Mouse (Mus musculus): ENCODE measurements around the gene Stx1b. TPM values are rescaled to one million over a fixed set of nuclear protein-coding genes. Genes with fewer than 3 reads are reported as not detected.

Gene Stx1b
- total and polyA plus RNA-seq, 2 experiments from 2014 or later: 83.6 to 83.9 TPM

DNA sequence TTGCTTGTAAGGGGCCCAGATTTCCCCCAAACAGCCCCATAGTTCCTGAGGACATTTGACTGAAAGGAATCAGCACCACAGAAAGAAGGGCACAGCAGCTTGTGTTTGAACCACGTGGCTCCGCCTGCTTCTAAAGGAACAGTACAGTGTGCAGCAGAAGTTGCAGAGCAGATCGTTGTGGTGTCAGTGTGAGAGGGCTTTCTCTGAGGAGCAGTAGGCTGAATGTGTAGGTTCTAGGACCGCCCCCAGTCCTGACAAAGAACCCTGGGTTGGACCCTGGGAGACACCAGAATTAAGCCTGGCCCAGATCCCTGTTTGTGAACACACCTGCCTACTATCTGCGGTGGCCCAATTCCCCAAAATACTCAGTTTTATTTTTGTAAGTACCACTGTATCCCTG lies 53.1 kb downstream of the Stx1b start:
- H3K9me3 ChIP-seq (ENCODE audit: low read length): no peaks in the 10 kb centered on the region
- no peak for TF ChIP-seq CTCF (IDR thresholded peaks at IDR 0.05)
- no peak overlapping the region for H3K4me3 ChIP-seq (ENCODE audit: low read depth, low read length)
- H3K4me1 ChIP-seq (ENCODE audit: insufficient read depth, low read length): no peaks in the 10 kb centered on the region; the same call in 1 of the 2 replicates
- no peak overlapping the region for H3K27ac ChIP-seq (ENCODE audit: low read depth, low read length)
- H3K4me2 ChIP-seq (ENCODE audit: low read depth, low read length, poor library complexity, severe bottlenecking): no peak overlapping the region
- no peak for DNase-seq (ENCODE audit: low spot score)
- WGBS: 71% methylated on average over 5 of the region's 5 CpGs
- H3K27me3 ChIP-seq (ENCODE audit: insufficient read depth, low read length): no peaks in the 10 kb centered on the region
- ATAC-seq (ENCODE audit: low FRiP score): no peak
- peaks cover 20% of the 10 kb centered on the region for H3K36me3 ChIP-seq (ENCODE audit: insufficient read depth, low read length)
- no peak overlapping the region for H3K9ac ChIP-seq (replicated peaks; ENCODE audit: low read length, poor library complexity, severe bottlenecking)

DNA sequence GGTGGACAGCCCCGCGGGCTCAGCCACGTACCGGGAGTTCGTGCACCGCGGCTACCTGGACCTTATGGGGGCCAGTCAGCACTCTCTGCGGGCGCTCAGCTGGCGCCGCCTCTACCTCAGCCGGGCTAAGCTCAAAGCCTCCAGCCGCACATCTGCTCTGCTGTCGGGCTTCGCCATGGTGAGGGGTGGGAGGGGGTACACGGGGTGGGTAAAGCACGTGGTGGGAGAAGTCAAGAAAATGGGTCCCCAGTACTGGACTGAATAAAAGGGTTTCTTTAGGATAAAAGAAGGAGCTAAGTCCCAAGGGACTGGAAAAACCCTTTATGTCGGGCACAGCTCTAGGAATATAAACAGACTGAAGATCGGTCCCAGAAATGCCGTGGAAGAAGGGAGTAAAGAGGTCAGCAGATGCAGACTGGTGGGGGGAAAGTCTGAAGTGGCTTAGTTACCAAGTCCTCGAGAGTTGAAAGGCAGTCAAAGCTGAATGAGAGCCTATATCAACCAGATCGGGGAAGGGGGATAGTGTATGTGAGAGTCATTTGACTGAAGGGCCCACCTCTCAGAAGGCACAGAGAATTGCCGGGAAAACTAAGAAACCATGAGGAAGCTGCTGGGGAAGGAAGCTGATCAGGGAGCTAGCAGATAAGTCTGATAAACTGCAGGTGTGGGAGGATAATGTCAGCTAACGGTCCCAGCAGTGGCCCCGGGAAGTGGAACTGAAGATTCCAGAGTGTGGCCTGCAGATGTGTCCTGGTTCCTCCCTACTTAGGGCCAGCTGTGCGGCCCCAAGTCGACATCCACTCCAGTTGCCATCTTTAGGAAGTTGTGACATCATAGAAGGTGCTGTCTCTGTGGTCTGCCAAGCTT lies 54.1 kb downstream of the Stx1b start:
- DNase-seq (ENCODE audit: low spot score) (peak; percentile 11), ATAC-seq (ENCODE audit: low FRiP score) (no peak)
- peak overlapping the region; percentile 76 for H3K27ac ChIP-seq (ENCODE audit: low read depth, low read length)
- peaks cover 29% of the 10 kb centered on the region for H3K36me3 ChIP-seq (ENCODE audit: insufficient read depth, low read length)
- H3K27me3 ChIP-seq (ENCODE audit: insufficient read depth, low read length): no peaks in the 10 kb centered on the region
- 6% methylated on average over 27 of the region's 27 CpGs for WGBS
- H3K4me3 ChIP-seq (ENCODE audit: low read depth, low read length): peak overlapping the region; percentile 47
- no peak for TF ChIP-seq CTCF (IDR thresholded peaks at IDR 0.05)
- H3K9me3 ChIP-seq (ENCODE audit: low read length): no peaks in the 10 kb centered on the region
- H3K4me2 ChIP-seq (ENCODE audit: low read depth, low read length, poor library complexity, severe bottlenecking): peak overlapping the region; percentile 83
- no peaks in the 10 kb centered on the region; the same call in 1 of the 2 replicates for H3K4me1 ChIP-seq (ENCODE audit: insufficient read depth, low read length)
- peak overlapping the region; percentile 73 for H3K9ac ChIP-seq (replicated peaks; ENCODE audit: low read length, poor library complexity, severe bottlenecking)

GRCm38 (mm10) chr7:127769651-127770038 lies 54.7 kb downstream of the Stx1b start, which contains the start of gene Orai3:
TSS of gene Orai3 (plus strand) at chr7:127769815.
- peak; percentile 63 for ATAC-seq (ENCODE audit: low FRiP score)
- H3K27ac ChIP-seq (ENCODE audit: low read depth, low read length): peak within 1 kb of the TSS; percentile 76
- no peaks in the 10 kb centered on the region; the same call in 1 of the 2 replicates for H3K4me1 ChIP-seq (ENCODE audit: insufficient read depth, low read length)
- H3K36me3 ChIP-seq (ENCODE audit: insufficient read depth, low read length): peaks cover 33% of the 10 kb centered on the region
- H3K4me2 ChIP-seq (ENCODE audit: low read depth, low read length, poor library complexity, severe bottlenecking): peak within 1 kb of the TSS; percentile 83
- under 1% methylated on average over 24 of the region's 24 CpGs for WGBS
- H3K27me3 ChIP-seq (ENCODE audit: insufficient read depth, low read length): no peaks in the 10 kb centered on the region
- H3K4me3 ChIP-seq (ENCODE audit: low read depth, low read length): peak within 1 kb of the TSS; percentile 47
- peak; percentile 80 for DNase-seq (ENCODE audit: low spot score)
- no peak for TF ChIP-seq CTCF (IDR thresholded peaks at IDR 0.05)
- no peaks in the 10 kb centered on the region for H3K9me3 ChIP-seq (ENCODE audit: low read length)
- H3K9ac ChIP-seq (replicated peaks; ENCODE audit: low read length, poor library complexity, severe bottlenecking): peak within 1 kb of the TSS; percentile 73

DNA sequence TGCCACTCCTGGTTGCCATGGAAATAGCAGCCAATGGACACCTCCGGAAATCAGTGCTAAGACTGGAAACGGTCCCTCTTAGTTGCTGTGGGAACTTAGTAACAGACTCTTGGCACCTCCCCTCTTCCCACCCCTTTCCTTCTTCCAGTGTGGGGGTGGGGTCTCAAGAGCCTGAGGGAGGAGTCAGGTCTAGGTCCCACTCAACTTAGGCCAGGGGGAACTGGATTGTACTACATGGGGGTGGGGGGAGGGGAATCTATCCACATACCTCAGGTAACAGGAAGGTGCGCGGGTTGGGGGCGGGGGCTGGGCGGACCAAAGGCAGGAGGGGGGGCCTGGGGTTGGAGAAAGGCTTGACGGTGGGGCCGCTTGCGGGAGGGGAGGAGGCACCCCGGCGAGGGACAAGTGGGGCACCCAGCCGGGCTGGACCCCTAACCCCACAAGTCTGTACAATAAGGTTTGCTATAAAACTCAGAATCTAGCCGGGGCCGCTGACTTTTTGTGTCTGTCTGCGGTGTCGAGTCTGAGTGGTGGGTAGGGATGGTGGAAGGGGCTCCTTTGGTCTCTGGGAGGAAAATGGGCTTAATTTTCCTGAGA lies 55.3 kb downstream of the Stx1b start:
- WGBS: under 1% methylated on average over 16 of the region's 16 CpGs
- Histone ChIP-seq H3K4me3 (ENCODE audit: low read depth, low read length) (peak overlapping the region; percentile 47), H3K9ac (replicated peaks; ENCODE audit: low read length, poor library complexity, severe bottlenecking) (peak overlapping the region; percentile 73; the same call in 1 of the 2 replicates), H3K36me3 (ENCODE audit: insufficient read depth, low read length) (peaks cover 33% of the 10 kb centered on the region), H3K9me3 (ENCODE audit: low read length) (no peaks in the 10 kb centered on the region), H3K4me2 (ENCODE audit: low read depth, low read length, poor library complexity, severe bottlenecking) (peak overlapping the region; percentile 83), H3K4me1 (ENCODE audit: insufficient read depth, low read length) (no peaks in the 10 kb centered on the region; the same call in 1 of the 2 replicates), H3K27ac (ENCODE audit: low read depth, low read length) (peak overlapping the region; percentile 76), H3K27me3 (ENCODE audit: insufficient read depth, low read length) (no peaks in the 10 kb centered on the region)
- peak; percentile 98 for DNase-seq (ENCODE audit: low spot score)
- peak; percentile 91 for ATAC-seq (ENCODE audit: low FRiP score)
- no peak for TF ChIP-seq CTCF (IDR thresholded peaks at IDR 0.05)

- peak; percentile 44 for TF ChIP-seq CTCF (IDR thresholded peaks at IDR 0.05)
- H3K27ac ChIP-seq (ENCODE audit: low read depth, low read length): peak overlapping the region; percentile 55
These were observed 55.9 kb downstream of the Stx1b start for GRCm38 (mm10) chr7:127768346-127768996.

More at GRCm38 (mm10) chr7:127768346-127768996, 55.9 kb downstream of the Stx1b start:
- no peak for DNase-seq (ENCODE audit: low spot score)
- H3K4me1 ChIP-seq (ENCODE audit: insufficient read depth, low read length): no peaks in the 10 kb centered on the region; the same call in 1 of the 2 replicates
- H3K4me3 ChIP-seq (ENCODE audit: low read depth, low read length): no peak overlapping the region
- H3K9ac ChIP-seq (replicated peaks; ENCODE audit: low read length, poor library complexity, severe bottlenecking): no peak overlapping the region
- ATAC-seq (ENCODE audit: low FRiP score): 0 out of 2 replicates have a peak, but pooled peaks have one; percentile 1
- no peaks in the 10 kb centered on the region for H3K27me3 ChIP-seq (ENCODE audit: insufficient read depth, low read length)
- WGBS: 42% methylated on average over 13 of the region's 13 CpGs
- no peaks in the 10 kb centered on the region for H3K9me3 ChIP-seq (ENCODE audit: low read length)
- peak overlapping the region; percentile 24; the same call in 1 of the 2 replicates for H3K4me2 ChIP-seq (ENCODE audit: low read depth, low read length, poor library complexity, severe bottlenecking)
- peaks cover 39% of the 10 kb centered on the region for H3K36me3 ChIP-seq (ENCODE audit: insufficient read depth, low read length)
